Mouse (Mus musculus) MEL-GATA-1-ER (cell line): ENCODE results near the gene Riok1.
A peak's percentile ranks its signal among the peaks of the same experiment; 100 is the strongest.

Experiments
- DNase-seq: peaks from one replicate; pipeline ENCODE4 v3.0.0-alpha.2; 2012; ENCODE audit warnings: low read depth; ENCODE audit errors: extremely low read depth

Riok1 gene

DNA sequence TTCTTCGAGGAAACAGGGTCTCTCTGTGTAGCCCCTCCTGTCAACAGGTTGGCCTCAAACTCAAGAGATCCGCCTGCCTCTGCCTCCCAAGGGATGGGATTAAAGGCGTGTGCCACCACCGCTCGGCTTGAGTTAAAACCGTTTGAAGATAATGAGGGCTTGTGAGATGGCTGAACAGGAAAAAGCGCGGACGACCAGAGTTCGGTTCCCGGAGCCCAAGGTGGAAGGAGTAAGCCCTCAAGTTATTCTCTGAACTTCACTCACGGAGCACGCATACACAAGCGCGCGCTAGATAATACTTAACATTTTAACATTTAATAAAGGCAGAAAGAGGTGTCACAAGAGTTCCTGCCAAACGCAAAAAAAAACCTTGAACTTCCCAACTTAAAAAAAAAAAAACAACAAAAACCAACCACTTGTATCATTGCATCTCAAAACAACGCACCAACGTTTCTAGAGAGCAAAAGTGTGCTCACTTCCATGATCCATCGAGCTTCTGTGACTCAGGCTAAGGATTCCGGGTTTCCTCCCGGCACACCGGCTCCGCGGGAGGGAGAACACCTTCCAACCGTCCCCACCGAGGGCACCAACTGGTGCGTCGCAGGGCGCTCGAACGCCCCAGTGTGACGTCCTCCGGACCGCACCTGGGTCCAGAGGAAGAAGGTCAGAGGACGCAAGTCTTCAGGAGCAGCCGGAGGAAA is at the start of gene Riok1:
Riok1 (plus strand) TSS at position 653 of the 701 bp plus-strand sequence.
- no peak for DNase-seq

DNA sequence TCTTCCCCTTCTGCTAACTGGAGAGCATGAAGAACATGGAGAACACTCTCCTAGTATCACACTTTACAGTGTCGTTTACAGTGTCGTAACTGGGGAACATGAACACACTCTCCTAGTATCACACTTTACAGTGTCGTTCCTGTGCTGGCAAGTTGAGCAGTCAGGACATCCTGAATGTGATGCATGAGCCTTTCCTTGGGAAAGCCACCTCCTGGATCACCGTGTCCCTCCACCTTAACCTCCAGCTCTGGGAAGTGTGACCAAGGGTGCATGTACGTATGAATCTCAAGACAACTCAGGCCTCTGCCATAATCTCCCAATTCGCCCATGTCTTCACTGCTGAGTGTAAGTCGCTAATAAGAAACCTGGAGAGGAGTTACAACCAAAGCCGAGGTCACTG is 47.1 kb upstream of the Riok1 start:
- DNase-seq: no peak

GRCm38 (mm10) chr13:37992638-37993371 is 44.0 kb upstream of the Riok1 start:
- DNase-seq: peak; percentile 20

- no peak for DNase-seq
These were observed 43.5 kb upstream of the Riok1 start for GRCm38 (mm10) chr13:37993376-37993703.

DNA sequence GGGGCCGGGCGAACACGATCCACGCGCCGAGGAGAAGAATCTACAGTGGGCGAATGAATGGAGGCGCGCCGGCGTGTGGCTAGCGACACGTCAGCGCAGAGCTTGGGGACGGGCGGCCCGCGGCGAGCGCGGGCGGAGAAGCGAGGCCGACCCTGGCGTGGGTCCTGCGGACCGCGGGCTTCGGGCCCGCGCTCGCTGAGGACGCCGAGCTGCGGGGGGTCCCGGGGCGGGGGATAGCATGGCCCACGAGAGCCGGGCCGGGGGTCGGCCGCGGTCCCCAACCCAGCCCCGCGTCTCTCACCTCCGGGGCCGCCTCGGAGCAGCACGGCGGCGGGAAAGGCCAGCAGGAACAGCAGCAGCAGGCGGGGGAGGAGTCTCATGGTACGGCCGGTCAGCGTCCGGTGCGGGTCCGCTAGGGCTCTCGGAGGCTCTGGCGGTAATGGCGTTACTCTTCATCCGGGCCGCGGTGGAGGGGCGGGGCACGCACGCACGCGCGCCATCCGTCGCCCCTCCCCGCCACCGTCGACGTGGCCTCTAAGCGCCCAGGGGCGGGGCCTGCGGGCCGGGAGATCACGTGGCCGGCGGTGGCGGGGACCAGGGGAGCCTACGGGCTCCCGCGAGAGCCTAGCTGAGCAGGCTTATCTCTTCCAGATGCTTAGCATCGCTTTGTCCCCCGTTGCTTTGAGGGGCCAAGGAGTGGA is 42.9 kb upstream of the Riok1 start, which contains the start of gene Ssr1:
Ssr1 (minus strand) TSS at position 514 of the 701 bp plus-strand sequence.
- DNase-seq: peak; percentile 84

GRCm38 (mm10) chr13:37994405-37994749 is 42.4 kb upstream of the Riok1 start:
- DNase-seq: no peak

GRCm38 (mm10) chr13:37999713-38000112 is 37.1 kb upstream of the Riok1 start:
- no peak for DNase-seq

- DNase-seq: no peak
These were observed 34.3 kb upstream of the Riok1 start for GRCm38 (mm10) chr13:38002461-38002860.

- no peak for DNase-seq
These were observed 28.8 kb upstream of the Riok1 start for GRCm38 (mm10) chr13:38007972-38008371.

GRCm38 (mm10) chr13:38009721-38010408 is 26.9 kb upstream of the Riok1 start:
- peak; percentile 96 for DNase-seq

GRCm38 (mm10) chr13:38010444-38010910 is 26.3 kb upstream of the Riok1 start:
- peak; percentile 90 for DNase-seq

DNA sequence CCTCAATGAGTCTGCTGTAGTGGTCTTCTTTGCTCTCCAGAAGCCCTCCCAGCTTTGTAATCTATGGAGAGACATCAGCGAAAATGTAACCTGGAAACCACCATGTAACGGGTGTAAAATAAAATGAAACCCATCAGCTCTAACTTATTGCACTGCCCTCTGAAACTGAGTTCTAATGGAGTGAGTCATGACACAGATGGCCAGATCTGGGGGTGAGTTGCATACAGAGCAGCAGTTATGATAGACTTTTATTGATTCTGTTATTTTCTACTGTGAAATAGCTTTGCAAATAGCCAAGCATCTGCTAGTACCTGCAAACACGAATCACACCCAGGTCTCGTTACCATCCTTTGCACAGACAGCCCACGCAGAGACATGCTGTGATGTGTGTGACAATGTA is 24.4 kb upstream of the Riok1 start:
- DNase-seq: no peak

- DNase-seq: no peak
These were observed 21.2 kb upstream of the Riok1 start for GRCm38 (mm10) chr13:38015591-38015990.

DNA sequence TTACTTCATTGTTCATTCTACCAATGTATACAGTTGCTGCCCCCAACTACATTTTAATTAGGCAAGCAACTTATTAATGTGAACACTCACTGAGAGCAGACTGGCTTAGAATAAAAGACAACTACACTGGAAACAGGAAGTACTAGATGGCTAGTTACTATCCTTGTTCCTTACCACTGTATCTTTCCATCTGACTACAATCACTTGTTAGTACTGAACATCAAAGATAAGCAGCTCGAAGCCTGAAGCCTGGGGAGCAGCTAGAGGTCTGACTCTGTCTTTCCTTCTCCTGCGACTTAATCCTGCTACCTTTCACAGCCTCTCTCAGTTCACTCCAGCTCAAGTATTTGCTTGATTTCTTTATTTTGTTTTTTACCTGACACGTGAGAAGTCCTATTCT is 18.0 kb upstream of the Riok1 start:
- no peak for DNase-seq

DNA sequence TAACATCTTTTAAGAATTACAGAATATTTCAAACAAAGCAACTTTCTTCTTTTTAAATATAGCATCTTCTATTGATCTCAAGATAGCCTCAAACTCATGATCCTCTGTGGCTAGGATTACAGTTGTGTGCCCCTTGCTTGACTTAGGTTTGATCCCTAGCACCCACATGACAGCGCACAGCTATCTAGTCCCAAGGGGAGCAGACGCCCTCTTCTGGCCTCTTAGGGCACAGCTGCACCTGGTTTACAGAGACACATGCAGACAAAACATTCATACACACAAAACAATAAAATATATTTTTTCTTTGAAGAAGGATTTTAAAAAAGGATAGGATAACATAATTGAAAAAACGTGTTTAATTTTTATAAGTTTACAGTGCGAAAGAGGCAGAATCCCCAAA is 10.9 kb upstream of the Riok1 start:
- no peak for DNase-seq

GRCm38 (mm10) chr13:38027618-38028248 is 9.1 kb upstream of the Riok1 start:
- no peak for DNase-seq

DNA sequence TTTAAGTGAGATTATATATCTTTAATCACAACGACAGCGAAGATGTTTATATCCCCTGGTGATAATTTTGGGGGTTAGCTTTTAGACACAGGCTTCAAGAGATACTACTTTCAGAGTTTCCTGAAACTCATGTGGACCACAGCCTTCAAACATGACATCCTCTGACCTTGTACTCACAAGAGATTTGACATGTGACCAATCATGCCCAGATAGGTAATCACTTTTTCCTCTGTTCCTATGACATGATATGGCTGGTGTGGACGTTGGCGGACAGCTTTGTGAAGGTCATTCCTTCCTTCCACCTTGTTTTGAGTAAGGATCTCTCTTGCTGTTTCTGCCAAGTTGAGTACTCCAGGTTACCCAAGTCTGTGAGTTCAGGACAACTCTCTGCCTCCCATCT is 8.4 kb upstream of the Riok1 start:
- no peak for DNase-seq

DNA sequence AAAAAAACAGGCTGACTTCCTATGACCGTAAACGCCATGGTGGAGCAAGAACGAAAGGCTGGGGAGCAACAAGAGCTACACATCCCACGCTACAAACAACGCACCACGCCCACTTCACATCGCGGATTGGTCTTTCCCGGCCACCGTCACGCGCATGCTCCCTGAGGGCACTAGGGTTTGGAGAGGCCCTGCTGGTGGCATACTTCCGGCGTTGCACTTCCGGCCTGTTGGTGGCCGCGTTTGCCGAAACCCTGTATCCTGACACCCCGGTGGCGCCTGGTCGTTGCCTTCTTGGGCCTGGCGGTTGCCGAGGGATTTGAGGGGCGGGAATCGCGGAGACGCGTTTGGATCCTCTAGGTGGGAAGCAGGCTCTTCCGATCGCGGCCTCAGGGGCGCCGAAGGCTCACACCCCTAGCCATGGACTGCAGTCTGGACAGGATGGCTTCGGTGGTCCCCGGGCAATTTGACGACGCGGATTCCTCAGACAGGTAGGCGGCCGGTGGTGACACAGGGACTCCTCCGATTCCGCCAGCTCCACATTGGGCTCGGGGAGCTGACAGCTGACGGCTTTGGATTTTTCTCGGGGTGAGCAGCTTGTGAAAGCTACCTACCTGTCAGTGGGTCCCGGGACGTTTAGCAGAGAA is 371 bp downstream of the Riok1 start, which contains the start of gene Cage1:
Cage1 (minus strand) TSS at position 26 of the 644 bp plus-strand sequence.
- DNase-seq: peak; percentile 95

GRCm38 (mm10) chr13:38037811-38038210 is 1.0 kb downstream of the Riok1 start:
- DNase-seq: no peak

DNA sequence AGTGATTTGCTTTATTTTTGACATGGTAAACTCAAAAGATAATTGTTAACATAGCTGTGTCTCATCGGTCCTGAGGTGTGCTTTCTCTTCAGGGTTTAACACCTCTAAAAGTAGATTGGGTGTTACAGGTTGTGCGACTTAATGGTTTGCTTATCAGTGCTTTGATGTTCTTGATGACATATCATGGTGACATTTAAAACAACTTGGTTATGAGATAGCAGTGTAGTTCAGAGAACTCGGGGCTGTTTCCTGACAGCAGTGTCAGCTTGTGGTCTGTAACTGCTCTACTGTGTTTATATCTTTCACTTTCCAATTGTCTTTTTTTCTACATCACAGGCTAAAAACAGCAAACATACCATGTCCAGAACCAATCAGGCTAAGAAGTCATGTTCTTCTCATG is 13.1 kb downstream of the Riok1 start:
- DNase-seq: no peak

GRCm38 (mm10) chr13:38062678-38063077 is 25.9 kb downstream of the Riok1 start:
- DNase-seq: no peak
